Mouse (Mus musculus) neural tube, embryonic 14.5 days (tissue): ENCODE measurements at regions not wholly inside any gene's neighbourhood (a gene's known extent, or its start where the extent isn't known, plus 50 kb on each side); places are given as distances from the start of the nearest gene placed in this dataset.
A peak's percentile ranks its signal among the peaks of the same experiment; 100 is the strongest.

Experiments used
- ATAC-seq: fragments of 200-750 bp; cut with Nextera tagmentation; 2 replicates; pipeline ENCODE4 v1.8.0; 2017; ENCODE audit warnings: low read depth, mild to moderate bottlenecking, moderate TSS enrichment, moderate library complexity
- H3K27ac ChIP-seq: fragments of 300-500 bp; sonication (generic); 2 replicates; pipeline ENCODE4 v1.5.1; 2014; ENCODE audit warnings: low read depth, mild to moderate bottlenecking, control low read depth, low read length, moderate library complexity, mixed read lengths
- H3K27me3 ChIP-seq: fragments of 300-500 bp; sonication (generic); 2 replicates; pipeline ENCODE4 v1.6.1; 2014; ENCODE audit warnings: low read length; ENCODE audit not compliant: control insufficient read depth, insufficient read depth
- H3K36me3 ChIP-seq: fragments of 300-500 bp; sonication (generic); 2 replicates; pipeline ENCODE4 v1.6.1; 2014; ENCODE audit warnings: low read length, mixed read lengths; ENCODE audit not compliant: control insufficient read depth, insufficient read depth
- H3K4me1 ChIP-seq: fragments of 300-500 bp; sonication (generic); 2 replicates; pipeline ENCODE4 v1.6.1; 2014; ENCODE audit warnings: low read length; ENCODE audit not compliant: control insufficient read depth, insufficient read depth
- H3K4me2 ChIP-seq: fragments of 300-500 bp; sonication (generic); 2 replicates; pipeline ENCODE4 v1.6.1; 2014; ENCODE audit warnings: mild to moderate bottlenecking, low read depth, low read length, control low read depth
- H3K4me3 ChIP-seq: fragments of 300-500 bp; sonication (generic); 2 replicates; pipeline ENCODE4 v1.5.1; 2014; ENCODE audit warnings: low read depth, low read length, control low read depth, mixed read lengths
- H3K9ac ChIP-seq: fragments of 300-500 bp; sonication (generic); replicated peaks from 2 replicates; pipeline ENCODE4 v1.6.1; 2014; ENCODE audit warnings: low read depth, mild to moderate bottlenecking, control low read depth, low read length, mixed read lengths
- H3K9me3 ChIP-seq: fragments of 300-500 bp; sonication (generic); 2 replicates; pipeline ENCODE4 v1.6.1; 2016; ENCODE audit warnings: low read length; ENCODE audit not compliant: control insufficient read depth
- WGBS: fragments of 180-500 bp; shearing (Covaris S2); extraction: QIAGEN DNeasy Blood & Tissue Kit; methylation state at CpG from one replicate; pipeline ENCODE4 v1.1.7; 2014; 5-methylcytosine and 5-hydroxymethylcytosine counted together

DNA sequence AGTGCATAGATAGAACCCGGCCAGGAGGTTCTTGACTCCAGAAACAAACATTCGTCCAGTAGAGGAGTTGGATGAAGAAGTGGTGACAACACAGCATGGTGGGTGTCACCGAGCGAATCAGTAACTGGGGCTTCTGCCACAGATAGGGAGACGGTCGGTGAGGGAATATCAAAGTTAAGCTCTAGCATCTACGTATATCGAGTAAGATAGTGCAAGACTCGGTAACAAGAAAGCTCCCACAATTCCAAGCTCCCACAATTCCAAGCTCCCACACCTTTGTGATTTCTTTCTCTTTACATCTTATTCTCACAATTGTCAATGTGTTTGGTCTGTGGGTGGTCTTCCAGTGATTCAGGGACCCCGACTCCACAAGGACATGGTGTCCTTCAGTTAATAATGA lies 222.2 kb downstream of the 1500009L16Rik start:
- WGBS = 96% methylated on average over 10 of the region's 10 CpGs

DNA sequence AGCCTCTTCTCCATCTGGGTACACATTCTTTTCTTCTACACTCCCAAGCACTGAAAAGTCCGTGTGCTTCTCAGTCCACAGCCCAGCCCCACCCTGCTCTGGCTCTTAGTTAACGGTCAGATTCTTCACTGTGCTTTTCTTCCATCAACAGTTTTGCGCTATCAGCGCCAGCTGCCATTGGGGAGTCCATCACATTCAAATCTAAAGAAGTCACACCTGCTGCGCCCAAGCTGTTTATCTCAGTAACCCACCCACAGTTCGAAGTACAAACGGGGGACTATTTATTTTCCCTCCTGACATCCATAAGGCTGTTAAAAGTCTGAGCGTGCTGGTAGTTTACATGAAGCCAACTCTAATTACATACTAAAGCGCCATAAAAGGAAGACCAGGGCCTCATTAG lies 222.8 kb downstream of the 1500009L16Rik start:
- no peaks in the 10 kb centered on the region for H3K4me1 ChIP-seq
- H3K27ac ChIP-seq = no peak overlapping the region
- no peak overlapping the region for H3K4me2 ChIP-seq
- ATAC-seq = no peak
- H3K9ac ChIP-seq = no peak overlapping the region
- no peaks in the 10 kb centered on the region for H3K27me3 ChIP-seq
- 71% methylated on average over 9 of the region's 9 CpGs for WGBS
- no peaks in the 10 kb centered on the region for H3K36me3 ChIP-seq
- no peak overlapping the region for H3K4me3 ChIP-seq
- H3K9me3 ChIP-seq = no peaks in the 10 kb centered on the region

More for the DNA sequence above, 222.2 kb downstream of the 1500009L16Rik start:
- Histone ChIP-seq H3K27ac (no peak overlapping the region), H3K9ac (no peak overlapping the region), H3K4me1 (no peaks in the 10 kb centered on the region), H3K36me3 (no peaks in the 10 kb centered on the region), H3K9me3 (no peaks in the 10 kb centered on the region), H3K4me3 (no peak overlapping the region), H3K27me3 (no peaks in the 10 kb centered on the region), H3K4me2 (no peak overlapping the region)
- ATAC-seq = no peak

GRCm38 (mm10) chr10:83946186-83947176 lies 223.8 kb downstream of the 1500009L16Rik start:
- Histone ChIP-seq H3K27ac (no peak overlapping the region), H3K4me2 (no peak overlapping the region), H3K4me3 (no peak overlapping the region), H3K4me1 (no peaks in the 10 kb centered on the region), H3K27me3 (no peaks in the 10 kb centered on the region), H3K36me3 (no peaks in the 10 kb centered on the region), H3K9me3 (no peaks in the 10 kb centered on the region), H3K9ac (no peak overlapping the region)
- no peak for ATAC-seq
- WGBS = 80% methylated on average over 11 of the region's 11 CpGs

DNA sequence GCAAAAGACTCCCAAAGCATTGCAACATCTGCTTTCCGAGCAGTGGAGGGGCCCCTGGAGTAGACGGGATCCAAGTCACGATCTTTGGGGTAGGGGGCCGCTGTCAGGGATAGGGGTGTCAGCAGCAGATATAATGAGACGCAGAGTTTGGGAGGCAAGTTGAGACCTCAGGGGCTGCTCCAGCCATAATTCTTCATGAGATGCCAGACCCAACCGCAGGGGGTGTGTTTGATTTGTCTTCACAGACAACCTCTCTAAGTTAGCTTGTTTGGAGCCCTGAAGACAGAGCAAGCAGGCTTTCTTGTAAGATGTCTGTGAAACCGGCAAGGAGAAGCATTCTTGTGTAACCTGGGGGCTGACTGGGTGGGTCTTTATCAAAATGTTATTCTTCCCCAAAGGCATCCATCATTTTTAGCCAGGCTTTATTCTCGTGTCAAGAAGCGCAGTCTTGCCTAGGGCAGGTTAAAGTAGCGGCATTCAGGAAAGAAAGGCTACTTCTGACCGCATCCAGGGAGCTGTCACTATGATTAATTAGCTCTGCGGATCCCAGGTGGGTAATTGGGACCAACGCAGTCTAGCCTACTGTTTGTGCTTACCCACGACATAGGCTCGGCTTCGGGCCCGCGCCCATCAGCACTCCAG lies 234.6 kb downstream of the 1500009L16Rik start:
- Histone ChIP-seq H3K9ac (no peak overlapping the region), H3K27ac (no peak overlapping the region), H3K4me2 (no peak overlapping the region; the same call in 1 of the 2 replicates), H3K27me3 (no peaks in the 10 kb centered on the region), H3K4me1 (peaks cover 6% of the 10 kb centered on the region; the same call in 1 of the 2 replicates), H3K9me3 (no peaks in the 10 kb centered on the region), H3K4me3 (no peak overlapping the region), H3K36me3 (no peaks in the 10 kb centered on the region)
- WGBS = 16% methylated on average over 18 of the region's 18 CpGs
- peak; percentile 63; the same call in 1 of the 2 replicates for ATAC-seq

- Histone ChIP-seq H3K9me3 (no peaks in the 10 kb centered on the region), H3K27me3 (no peaks in the 10 kb centered on the region), H3K36me3 (no peaks in the 10 kb centered on the region), H3K4me3 (no peak overlapping the region), H3K27ac (no peak overlapping the region), H3K4me1 (peaks cover 6% of the 10 kb centered on the region; the same call in 1 of the 2 replicates), H3K9ac (no peak overlapping the region), H3K4me2 (no peak overlapping the region)
- no peak for ATAC-seq
- 83% methylated on average over 3 of the region's 3 CpGs for WGBS
These were observed 235.7 kb downstream of the 1500009L16Rik start for GRCm38 (mm10) chr10:83958397-83958796.

DNA sequence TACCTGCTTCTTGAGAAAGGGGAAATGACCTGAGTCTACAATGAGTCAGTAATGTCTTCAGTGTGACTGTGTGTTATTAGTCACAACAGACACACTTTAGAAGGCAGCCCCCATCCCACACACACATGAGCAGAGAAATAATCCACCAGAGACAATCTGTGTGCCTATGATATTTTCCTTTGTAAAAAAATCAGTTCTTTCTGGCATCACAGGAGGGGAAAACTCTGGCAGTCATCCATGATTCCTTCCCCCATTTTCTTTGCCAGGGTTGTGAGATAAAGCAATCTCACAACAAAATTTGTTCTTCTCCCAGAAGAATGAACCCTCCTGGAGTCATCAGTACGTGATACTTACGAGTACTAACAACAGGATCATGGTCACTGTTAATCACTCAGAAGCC lies 236.2 kb downstream of the 1500009L16Rik start:
- Histone ChIP-seq H3K36me3 (no peaks in the 10 kb centered on the region), H3K4me1 (peaks cover 6% of the 10 kb centered on the region; the same call in 1 of the 2 replicates), H3K27me3 (no peaks in the 10 kb centered on the region), H3K4me2 (no peak overlapping the region), H3K27ac (no peak overlapping the region), H3K4me3 (no peak overlapping the region), H3K9ac (no peak overlapping the region), H3K9me3 (no peaks in the 10 kb centered on the region)
- 83% methylated on average over 2 of the region's 2 CpGs for WGBS
- no peak for ATAC-seq

GRCm38 (mm10) chr10:83963232-83963760 lies 240.6 kb downstream of the 1500009L16Rik start:
- Histone ChIP-seq H3K4me3 (no peak overlapping the region), H3K9me3 (no peaks in the 10 kb centered on the region), H3K27me3 (no peaks in the 10 kb centered on the region), H3K4me1 (peaks cover 9% of the 10 kb centered on the region), H3K36me3 (no peaks in the 10 kb centered on the region), H3K4me2 (no peak overlapping the region), H3K27ac (no peak overlapping the region), H3K9ac (no peak overlapping the region)
- 75% methylated on average over 12 of the region's 12 CpGs for WGBS
- ATAC-seq = no peak

GRCm38 (mm10) chr10:83963779-83964643 lies 241.3 kb downstream of the 1500009L16Rik start:
- WGBS = 20% methylated on average over 12 of the region's 12 CpGs
- Histone ChIP-seq H3K27ac (peak overlapping the region; percentile 39; the same call in 1 of the 2 replicates), H3K36me3 (no peaks in the 10 kb centered on the region), H3K4me3 (no peak overlapping the region), H3K4me2 (no peak overlapping the region), H3K27me3 (no peaks in the 10 kb centered on the region), H3K9me3 (no peaks in the 10 kb centered on the region), H3K9ac (no peak overlapping the region), H3K4me1 (peaks cover 9% of the 10 kb centered on the region)
- ATAC-seq = peak; percentile 74; the same call in 1 of the 2 replicates
